Mouse (Mus musculus): ENCODE results near the gene Galnt4.

GRCm38 (mm10) chr10:99156808-99157207 lies 48.8 kb downstream of the Galnt4 start:
- no peak for TF ChIP-seq CTCF (IDR thresholded peaks at IDR 0.05; ENCODE audit: extremely low read depth, insufficient read depth, low read length)
- no peak for TF ChIP-seq POLR2A (IDR thresholded peaks at IDR 0.05; ENCODE audit: extremely low read depth, insufficient read depth, low read length)
